Mouse (Mus musculus) adrenal gland, postnatal 10 days (tissue): ENCODE results near the gene Gm6890. TPM values are rescaled to one million over a fixed set of nuclear protein-coding genes. Genes with fewer than 3 reads are reported as not detected.
"Not testable (repeated sequence)": the region's sequence is repeated elsewhere in the genome, so short reads cannot be mapped to it uniquely, and the experiment has no call there.

Experiments used
- DNase-seq: peaks from one replicate; pipeline ENCODE4 v3.0.0; 2021; ENCODE audit warnings: mixed read lengths
- long read RNA-seq, 2 experiments: library from polyadenylated mRNA; stranded (forward); transcript quantifications; one replicate each; pipeline ENCODE4 v2.0.0; 2021
- total RNA-seq, 2 experiments: library from RNA; stranded (reverse); gene quantifications; 2 replicates each; pipeline ENCODE4 v1.2.3; 2021

Gm6890 gene
- not detected for total RNA-seq
- long read RNA-seq, experiment 1: 0 reads
- long read RNA-seq, experiment 2: 0 reads

GRCm38 (mm10) chrX:74740627-74741026, at the start of gene Gm6890:
TSS of gene Gm6890 (plus strand) at chrX:74740927.
- not testable (repeated sequence) for DNase-seq

- not testable (repeated sequence) for DNase-seq
These were observed 14.5 kb upstream of the Gm6890 start for GRCm38 (mm10) chrX:74726195-74726594.

GRCm38 (mm10) chrX:74770715-74771114, 30.0 kb downstream of the Gm6890 start:
- DNase-seq: peak; percentile 5

Other genes starting within 250 kb of the Gm6890 start
- not detected for gene Olfr1326-ps1, start 166.0 kb upstream of the Gm6890 start, total RNA-seq
- gene Olfr1325, start 148.2 kb upstream of the Gm6890 start, total RNA-seq: not detected
- not detected for gene Gm5640, start 95.3 kb upstream of the Gm6890 start, total RNA-seq
- gene Gm5936, start 96.3 kb downstream of the Gm6890 start, total RNA-seq: under 1 TPM in 1 of 2 experiments, not detected in 1; 0.24 TPM